Comparison of ENCODE assay signal across 9 mouse cellular contexts in the genomic region with DNA sequence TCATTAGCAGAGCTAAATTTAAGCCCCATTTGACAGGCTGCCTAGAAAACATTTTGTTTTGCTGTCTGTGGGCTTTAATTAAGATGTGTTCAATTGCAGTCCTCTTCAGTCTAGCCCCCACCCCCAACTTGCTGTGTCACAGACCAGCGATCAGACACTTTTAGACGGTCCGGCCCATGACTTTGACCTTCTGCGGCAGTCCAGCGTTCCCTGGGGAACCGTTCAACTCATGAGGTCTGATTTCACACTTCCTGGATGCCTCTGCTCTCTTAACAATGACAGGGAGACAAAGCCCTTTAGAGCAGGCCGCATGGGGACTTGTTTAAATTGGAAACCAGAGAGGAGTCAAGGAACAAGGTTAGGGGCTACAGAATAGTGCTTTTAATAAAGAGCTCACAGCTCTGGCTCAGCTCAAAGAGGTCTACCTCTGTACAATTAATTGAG.
DNase-seq lines count a peak whose midpoint lies in the region; ATAC-seq and TF ChIP-seq lines count a peak whose summit lies in the region.
"Had no signal": no experiment of that assay in that cellular context is flagged by ENCODE, and none has a peak within 500 bp of the region (broad histone marks: within the 10 kb centered on the region; RNA-seq: fewer than 3 reads in every experiment).

No protein-coding gene starts in this region.

- no peak overlapping the region for H3K4me3 ChIP-seq in heart, embryonic 10.5 days
- peak overlapping the region; percentile 16; the same call in 1 of the 2 replicates for H3K4me3 ChIP-seq in forebrain, embryonic 10.5 days
- no peak overlapping the region for H3K4me3 ChIP-seq in hindbrain, postnatal 0 days (ENCODE audit: low read length)
- no peak overlapping the region for H3K4me3 ChIP-seq in neural tube, embryonic 11.5 days (ENCODE audit: low read depth, low read length)
- H3K4me3 ChIP-seq: limb, embryonic 13.5 days had no signal

- no peaks in the 10 kb centered on the region for H3K36me3 ChIP-seq in heart, embryonic 10.5 days
- no peaks in the 10 kb centered on the region for H3K36me3 ChIP-seq in forebrain, embryonic 10.5 days (replicated peaks)
- H3K36me3 ChIP-seq in hindbrain, postnatal 0 days (ENCODE audit: insufficient read depth, low read length), result no peaks in the 10 kb centered on the region
- H3K36me3 ChIP-seq in neural tube, embryonic 11.5 days (ENCODE audit: control insufficient read depth, insufficient read depth, low read length), result no peaks in the 10 kb centered on the region
- H3K36me3 ChIP-seq: limb, embryonic 13.5 days had no signal

- 14% methylated on average over 7 of the region's 7 CpGs for WGBS in heart, embryonic 10.5 days
- WGBS in forebrain, embryonic 10.5 days, result 5% methylated on average over 7 of the region's 7 CpGs
- WGBS in hindbrain, postnatal 0 days, result 5% methylated on average over 7 of the region's 7 CpGs
- 1% methylated on average over 7 of the region's 7 CpGs for WGBS in neural tube, embryonic 11.5 days

- H3K9ac ChIP-seq in hindbrain, postnatal 0 days (replicated peaks; ENCODE audit: low read length), result no peak overlapping the region
- no peak overlapping the region for H3K9ac ChIP-seq in neural tube, embryonic 11.5 days (ENCODE audit: low read length)
- H3K9ac ChIP-seq: limb, embryonic 13.5 days had no signal

- ATAC-seq in hindbrain, postnatal 0 days, result peak; percentile 91
- peak; percentile 86 for ATAC-seq in neural tube, embryonic 11.5 days (ENCODE audit: insufficient read depth, low FRiP score, low TSS enrichment)

- peak overlapping the region; percentile 75 for H3K27ac ChIP-seq in heart, embryonic 10.5 days
- peak overlapping the region; percentile 74 for H3K27ac ChIP-seq in forebrain, embryonic 10.5 days
- no peak overlapping the region for H3K27ac ChIP-seq in hindbrain, postnatal 0 days
- no peak overlapping the region; the same call in 1 of the 2 replicates for H3K27ac ChIP-seq in neural tube, embryonic 11.5 days (ENCODE audit: low read depth, low read length)
- H3K27ac ChIP-seq: limb, embryonic 13.5 days had no signal

- H3K4me1 ChIP-seq in heart, embryonic 10.5 days, result peaks cover 8% of the 10 kb centered on the region
- H3K4me1 ChIP-seq in forebrain, embryonic 10.5 days, result peaks cover 39% of the 10 kb centered on the region
- no peaks in the 10 kb centered on the region for H3K4me1 ChIP-seq in hindbrain, postnatal 0 days (ENCODE audit: insufficient read depth, low read length)
- H3K4me1 ChIP-seq in neural tube, embryonic 11.5 days (ENCODE audit: control insufficient read depth, insufficient read depth, low read length), result peaks cover 10% of the 10 kb centered on the region

- no peaks in the 10 kb centered on the region for H3K9me3 ChIP-seq in heart, embryonic 10.5 days
- H3K9me3 ChIP-seq in forebrain, embryonic 10.5 days, result no peaks in the 10 kb centered on the region
- H3K9me3 ChIP-seq in hindbrain, postnatal 0 days (ENCODE audit: low read length), result no peaks in the 10 kb centered on the region
- no peaks in the 10 kb centered on the region for H3K9me3 ChIP-seq in neural tube, embryonic 11.5 days (ENCODE audit: control insufficient read depth, low read length)
- H3K9me3 ChIP-seq: limb, embryonic 13.5 days had no signal

- no peaks in the 10 kb centered on the region for H3K27me3 ChIP-seq in heart, embryonic 10.5 days (ENCODE audit: insufficient read depth, poor library complexity, severe bottlenecking)
- peaks cover 47% of the 10 kb centered on the region for H3K27me3 ChIP-seq in forebrain, embryonic 10.5 days (ENCODE audit: poor library complexity, severe bottlenecking)
- H3K27me3 ChIP-seq in hindbrain, postnatal 0 days (ENCODE audit: insufficient read depth, low read length), result no peaks in the 10 kb centered on the region
- no peaks in the 10 kb centered on the region for H3K27me3 ChIP-seq in neural tube, embryonic 11.5 days (ENCODE audit: control insufficient read depth, insufficient read depth, low read length)
- H3K27me3 ChIP-seq: limb, embryonic 13.5 days had no signal

- peak; percentile 81 for DNase-seq in heart, embryonic 10.5 days (ENCODE audit: low spot score)
- no peak for DNase-seq in heart, adult 11 months
- peak; percentile 78 for DNase-seq in forebrain, embryonic 10.5 days (ENCODE audit: extremely low spot score, low spot score)
- peak; percentile 79 for DNase-seq in hindbrain, postnatal 0 days (ENCODE audit: low spot score)
- DNase-seq in neural tube, embryonic 11.5 days (ENCODE audit: low spot score), result peak; percentile 77
- DNase-seq in spleen, postnatal 10 days (ENCODE audit: low spot score in 2 of 2), result no peak
- DNase-seq in frontal cortex, postnatal 36 days (ENCODE audit: low spot score in 2 of 2), result no peak
- DNase-seq in lung, postnatal 14 days, result no peak

- no peak for TF ChIP-seq CTCF in hindbrain, postnatal 0 days (IDR thresholded peaks at IDR 0.05; ENCODE audit: low read depth)

- no peak overlapping the region for H3K4me2 ChIP-seq in hindbrain, postnatal 0 days (ENCODE audit: low read depth, low read length)
- no peak overlapping the region for H3K4me2 ChIP-seq in neural tube, embryonic 11.5 days (ENCODE audit: low read depth)
- H3K4me2 ChIP-seq: limb, embryonic 13.5 days had no signal

Comparison
In these comparisons a context has a peak if more than half of its experiments do, and no peak if none do; other contexts are left out.
1. DNase-seq: peak in heart, embryonic 10.5 days (single experiment), forebrain, embryonic 10.5 days (single experiment), hindbrain, postnatal 0 days (single experiment) and neural tube, embryonic 11.5 days (single experiment); none in heart, adult 11 months (single experiment), spleen, postnatal 10 days (0 of 2), frontal cortex, postnatal 36 days (0 of 2) and lung, postnatal 14 days (single experiment).
2. H3K27ac ChIP-seq: peak in heart, embryonic 10.5 days (single experiment) and forebrain, embryonic 10.5 days (single experiment); none in hindbrain, postnatal 0 days (single experiment) and neural tube, embryonic 11.5 days (single experiment).